Mouse (Mus musculus): ENCODE measurements around the gene Castor2. TPM values are rescaled to one million over a fixed set of nuclear protein-coding genes. Genes with fewer than 3 reads are reported as not detected.
A peak's percentile ranks its signal among the peaks of the same experiment; 100 is the strongest.

The Castor2 gene
- polyA plus RNA-seq, 1 experiment from 2014 or later = 12.3 TPM

GRCm38 (mm10) chr5:134151895-134152294, 52.4 kb downstream of the Castor2 start:
- no peak for ATAC-seq (ENCODE audit: low FRiP score)
- WGBS = 91% methylated on average over 11 of the region's 11 CpGs
- no peak overlapping the region for H3K4me2 ChIP-seq (replicated peaks; ENCODE audit: low read depth, low read length)

DNA sequence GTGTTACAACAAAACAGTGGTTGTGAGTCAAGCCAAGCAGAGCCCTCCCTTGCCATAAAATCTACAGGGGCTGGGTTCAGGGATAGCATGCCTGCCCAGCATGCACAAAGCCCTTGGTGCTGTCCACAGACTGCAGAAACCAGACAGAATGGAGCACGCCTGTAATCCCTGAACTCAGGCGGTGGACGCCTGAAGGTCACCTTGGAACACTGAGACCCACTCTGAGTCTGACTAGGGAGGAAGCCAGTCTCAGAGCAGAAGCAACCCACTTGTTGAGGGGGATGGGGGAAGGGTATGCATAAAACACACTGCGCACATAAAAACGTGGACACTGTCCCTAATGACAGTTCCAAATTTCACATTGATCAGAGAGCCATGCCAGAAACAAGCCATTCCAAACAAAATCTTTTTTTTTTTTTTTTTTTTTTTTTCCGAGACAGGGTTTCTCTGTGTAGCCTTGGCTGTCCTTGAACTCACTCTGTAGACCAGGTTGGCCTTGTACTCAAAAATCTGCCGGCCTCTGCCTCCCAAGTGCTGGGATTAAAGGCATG, 56.5 kb downstream of the Castor2 start:
- H3K9me3 ChIP-seq (ENCODE audit: control insufficient read depth, low read length) = no peaks in the 10 kb centered on the region

More at GRCm38 (mm10) chr5:134151895-134152294, 52.4 kb downstream of the Castor2 start:
- Histone ChIP-seq H3K36me3 (ENCODE audit: control insufficient read depth, insufficient read depth, low read length) (peaks cover 5% of the 10 kb centered on the region; the same call in 1 of the 2 replicates), H3K27me3 (ENCODE audit: control insufficient read depth, insufficient read depth, low read length) (no peaks in the 10 kb centered on the region), H3K9ac (ENCODE audit: low read depth, low read length) (no peak overlapping the region), H3K9me3 (ENCODE audit: control insufficient read depth, low read length) (no peaks in the 10 kb centered on the region), H3K4me3 (ENCODE audit: low read depth, low read length) (no peak overlapping the region), H3K4me1 (replicated peaks; ENCODE audit: control insufficient read depth, insufficient read depth, low read length) (no peaks in the 10 kb centered on the region), H3K27ac (ENCODE audit: low read depth, low read length) (no peak overlapping the region)
- DNase-seq (ENCODE audit: low spot score) = no peak

DNA sequence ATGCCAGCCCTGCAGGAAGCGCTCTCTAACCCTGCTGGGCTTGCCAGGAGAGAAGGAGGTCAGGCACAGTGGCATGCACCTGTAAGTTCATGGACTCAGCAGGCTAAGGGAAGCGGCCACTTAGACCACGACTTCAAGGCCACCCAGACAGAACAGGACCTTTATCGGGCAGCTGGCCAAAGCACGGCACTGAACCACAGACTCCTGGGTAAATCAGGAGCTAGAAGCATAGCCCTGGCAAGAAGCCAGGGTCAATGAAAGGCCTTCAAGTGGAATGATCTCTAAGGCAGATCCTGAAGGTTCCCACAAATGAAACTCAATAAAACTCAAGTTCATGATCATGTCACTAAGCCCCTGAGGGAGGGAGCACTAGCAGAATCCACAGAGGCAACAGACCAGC, 65.2 kb downstream of the Castor2 start:
- Histone ChIP-seq H3K4me1 (replicated peaks; ENCODE audit: control insufficient read depth, insufficient read depth, low read length) (0 out of 2 replicates have a peak, but pooled peaks cover 2% of the 10 kb centered on the region), H3K9ac (ENCODE audit: low read depth, low read length) (no peak overlapping the region), H3K27me3 (ENCODE audit: control insufficient read depth, insufficient read depth, low read length) (no peaks in the 10 kb centered on the region), H3K27ac (ENCODE audit: low read depth, low read length) (no peak overlapping the region), H3K4me3 (ENCODE audit: low read depth, low read length) (no peak overlapping the region), H3K36me3 (ENCODE audit: control insufficient read depth, insufficient read depth, low read length) (no peaks in the 10 kb centered on the region), H3K9me3 (ENCODE audit: control insufficient read depth, low read length) (no peaks in the 10 kb centered on the region), H3K4me2 (replicated peaks; ENCODE audit: low read depth, low read length) (no peak overlapping the region)
- 90% methylated on average over 5 of the region's 5 CpGs for WGBS
- DNase-seq (ENCODE audit: low spot score) = no peak
- no peak for ATAC-seq (ENCODE audit: low FRiP score)

More for the DNA sequence above, 56.5 kb downstream of the Castor2 start:
- ATAC-seq (ENCODE audit: low FRiP score) (no peak), DNase-seq (ENCODE audit: low spot score) (no peak)
- Histone ChIP-seq H3K27me3 (ENCODE audit: control insufficient read depth, insufficient read depth, low read length) (no peaks in the 10 kb centered on the region), H3K4me1 (replicated peaks; ENCODE audit: control insufficient read depth, insufficient read depth, low read length) (no peaks in the 10 kb centered on the region), H3K4me3 (ENCODE audit: low read depth, low read length) (no peak overlapping the region), H3K9ac (ENCODE audit: low read depth, low read length) (no peak overlapping the region), H3K4me2 (replicated peaks; ENCODE audit: low read depth, low read length) (no peak overlapping the region), H3K36me3 (ENCODE audit: control insufficient read depth, insufficient read depth, low read length) (no peaks in the 10 kb centered on the region; the same call in 1 of the 2 replicates), H3K27ac (ENCODE audit: low read depth, low read length) (no peak overlapping the region)
- WGBS = 93% methylated on average over 7 of the region's 7 CpGs

GRCm38 (mm10) chr5:134166642-134167041, 67.1 kb downstream of the Castor2 start:
- no peak overlapping the region for H3K27ac ChIP-seq (ENCODE audit: low read depth, low read length)

GRCm38 (mm10) chr5:134168033-134168432, 68.5 kb downstream of the Castor2 start:
- no peak overlapping the region for H3K9ac ChIP-seq (ENCODE audit: low read depth, low read length)
- no peak overlapping the region for H3K27ac ChIP-seq (ENCODE audit: low read depth, low read length)
- ATAC-seq (ENCODE audit: low FRiP score) (no peak), DNase-seq (ENCODE audit: low spot score) (no peak)
- WGBS = 93% methylated on average over 9 of the region's 9 CpGs
- no peaks in the 10 kb centered on the region for H3K9me3 ChIP-seq (ENCODE audit: control insufficient read depth, low read length)
- H3K36me3 ChIP-seq (ENCODE audit: control insufficient read depth, insufficient read depth, low read length) = no peaks in the 10 kb centered on the region
- no peak overlapping the region for H3K4me3 ChIP-seq (ENCODE audit: low read depth, low read length)
- H3K27me3 ChIP-seq (ENCODE audit: control insufficient read depth, insufficient read depth, low read length) = no peaks in the 10 kb centered on the region
- H3K4me1 ChIP-seq (replicated peaks; ENCODE audit: control insufficient read depth, insufficient read depth, low read length) = 0 out of 2 replicates have a peak, but pooled peaks cover 2% of the 10 kb centered on the region
- no peak overlapping the region for H3K4me2 ChIP-seq (replicated peaks; ENCODE audit: low read depth, low read length)

More at GRCm38 (mm10) chr5:134166642-134167041, 67.1 kb downstream of the Castor2 start:
- WGBS = 93% methylated on average over 7 of the region's 7 CpGs
- Histone ChIP-seq H3K9ac (ENCODE audit: low read depth, low read length) (no peak overlapping the region), H3K4me1 (replicated peaks; ENCODE audit: control insufficient read depth, insufficient read depth, low read length) (0 out of 2 replicates have a peak, but pooled peaks cover 2% of the 10 kb centered on the region), H3K36me3 (ENCODE audit: control insufficient read depth, insufficient read depth, low read length) (no peaks in the 10 kb centered on the region), H3K9me3 (ENCODE audit: control insufficient read depth, low read length) (no peaks in the 10 kb centered on the region), H3K4me3 (ENCODE audit: low read depth, low read length) (no peak overlapping the region), H3K4me2 (replicated peaks; ENCODE audit: low read depth, low read length) (no peak overlapping the region), H3K27me3 (ENCODE audit: control insufficient read depth, insufficient read depth, low read length) (no peaks in the 10 kb centered on the region)
- no peak for ATAC-seq (ENCODE audit: low FRiP score)
- DNase-seq (ENCODE audit: low spot score) = no peak

- no peak overlapping the region for H3K9ac ChIP-seq (ENCODE audit: low read depth, low read length)
- H3K27ac ChIP-seq (ENCODE audit: low read depth, low read length) = no peak overlapping the region
- H3K4me2 ChIP-seq (replicated peaks; ENCODE audit: low read depth, low read length) = no peak overlapping the region
- no peak overlapping the region for H3K4me3 ChIP-seq (ENCODE audit: low read depth, low read length)
- 88% methylated on average over 10 of the region's 10 CpGs for whole genome bisulfite sequencing
- no peaks in the 10 kb centered on the region for H3K36me3 ChIP-seq (ENCODE audit: control insufficient read depth, insufficient read depth, low read length)
- DNase-seq (ENCODE audit: low spot score) (no peak), ATAC-seq (ENCODE audit: low FRiP score) (no peak)
- H3K9me3 ChIP-seq (ENCODE audit: control insufficient read depth, low read length) = no peaks in the 10 kb centered on the region
- no peaks in the 10 kb centered on the region for H3K27me3 ChIP-seq (ENCODE audit: control insufficient read depth, insufficient read depth, low read length)
- H3K4me1 ChIP-seq (replicated peaks; ENCODE audit: control insufficient read depth, insufficient read depth, low read length) = 0 out of 2 replicates have a peak, but pooled peaks cover 2% of the 10 kb centered on the region
These were observed 69.7 kb downstream of the Castor2 start for GRCm38 (mm10) chr5:134169231-134169630.

DNA sequence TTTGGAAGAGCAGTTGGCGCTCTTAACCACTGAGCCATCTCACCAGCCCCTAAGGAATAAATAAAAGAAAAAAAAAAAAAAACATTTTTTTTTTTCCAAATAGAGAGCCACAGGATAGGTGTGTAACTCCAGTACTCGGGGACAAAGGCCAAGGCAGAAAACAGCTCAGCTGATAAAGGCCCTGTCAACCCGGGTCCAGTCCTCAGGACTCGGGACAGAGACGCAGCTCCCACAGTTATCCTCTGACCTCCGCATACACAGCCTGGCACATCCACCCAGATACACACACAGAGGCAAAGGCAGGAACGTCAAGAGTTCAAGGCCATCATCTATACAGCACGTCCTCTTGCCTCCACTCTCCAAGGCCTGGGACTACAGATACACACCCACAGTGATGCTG, 70.7 kb downstream of the Castor2 start:
- 97% methylated on average over 8 of the region's 8 CpGs for WGBS
- Histone ChIP-seq H3K9me3 (ENCODE audit: control insufficient read depth, low read length) (no peaks in the 10 kb centered on the region), H3K4me1 (replicated peaks; ENCODE audit: control insufficient read depth, insufficient read depth, low read length) (peaks cover under 1% of the 10 kb centered on the region), H3K36me3 (ENCODE audit: control insufficient read depth, insufficient read depth, low read length) (no peaks in the 10 kb centered on the region), H3K27ac (ENCODE audit: low read depth, low read length) (no peak overlapping the region), H3K4me3 (ENCODE audit: low read depth, low read length) (no peak overlapping the region), H3K4me2 (replicated peaks; ENCODE audit: low read depth, low read length) (no peak overlapping the region), H3K27me3 (ENCODE audit: control insufficient read depth, insufficient read depth, low read length) (no peaks in the 10 kb centered on the region), H3K9ac (ENCODE audit: low read depth, low read length) (no peak overlapping the region)
- DNase-seq (ENCODE audit: low spot score) (no peak), ATAC-seq (ENCODE audit: low FRiP score) (no peak)

GRCm38 (mm10) chr5:134173206-134173605, 73.7 kb downstream of the Castor2 start:
- DNase-seq (ENCODE audit: low spot score) = peak; percentile 63
- 34% methylated on average over 4 of the region's 4 CpGs for WGBS
- no peaks in the 10 kb centered on the region for H3K36me3 ChIP-seq (ENCODE audit: control insufficient read depth, insufficient read depth, low read length)

GRCm38 (mm10) chr5:134175696-134176095, 76.2 kb downstream of the Castor2 start:
- no peaks in the 10 kb centered on the region; the same call in none of the 2 replicates for H3K4me1 ChIP-seq (replicated peaks; ENCODE audit: control insufficient read depth, insufficient read depth, low read length)
- 13% methylated on average over 10 of the region's 10 CpGs for WGBS
- DNase-seq (ENCODE audit: low spot score) = no peak
- H3K36me3 ChIP-seq (ENCODE audit: control insufficient read depth, insufficient read depth, low read length) = no peaks in the 10 kb centered on the region
- H3K27ac ChIP-seq (ENCODE audit: low read depth, low read length) = 0 out of 2 replicates have a peak overlapping the region, but pooled peaks have one; percentile 20
- no peak for ATAC-seq (ENCODE audit: low FRiP score)
- peak overlapping the region; percentile 65 for H3K9ac ChIP-seq (ENCODE audit: low read depth, low read length)
- no peaks in the 10 kb centered on the region for H3K27me3 ChIP-seq (ENCODE audit: control insufficient read depth, insufficient read depth, low read length)
- no peaks in the 10 kb centered on the region for H3K9me3 ChIP-seq (ENCODE audit: control insufficient read depth, low read length)
- peak overlapping the region; percentile 96 for H3K4me3 ChIP-seq (ENCODE audit: low read depth, low read length)
- peak overlapping the region; percentile 84 for H3K4me2 ChIP-seq (replicated peaks; ENCODE audit: low read depth, low read length)

More at GRCm38 (mm10) chr5:134173206-134173605, 73.7 kb downstream of the Castor2 start:
- Histone ChIP-seq H3K4me3 (ENCODE audit: low read depth, low read length) (no peak overlapping the region), H3K4me1 (replicated peaks; ENCODE audit: control insufficient read depth, insufficient read depth, low read length) (no peaks in the 10 kb centered on the region; the same call in none of the 2 replicates), H3K27me3 (ENCODE audit: control insufficient read depth, insufficient read depth, low read length) (no peaks in the 10 kb centered on the region), H3K4me2 (replicated peaks; ENCODE audit: low read depth, low read length) (no peak overlapping the region), H3K27ac (ENCODE audit: low read depth, low read length) (no peak overlapping the region), H3K9me3 (ENCODE audit: control insufficient read depth, low read length) (no peaks in the 10 kb centered on the region), H3K9ac (ENCODE audit: low read depth, low read length) (no peak overlapping the region)
- ATAC-seq (ENCODE audit: low FRiP score) = no peak

All from hindbrain, embryonic 11.5 days (tissue).